Mouse (Mus musculus) neural tube, embryonic 14.5 days (tissue): ENCODE results near the gene Pard3b. TPM values are rescaled to one million over a fixed set of nuclear protein-coding genes. Genes with fewer than 3 reads are reported as not detected.
A peak's percentile ranks its signal among the peaks of the same experiment; 100 is the strongest.

Experiments
- ATAC-seq: fragments of 200-750 bp; cut with Nextera tagmentation; 2 replicates; pipeline ENCODE4 v1.8.0; 2017; ENCODE audit warnings: low read depth, mild to moderate bottlenecking, moderate TSS enrichment, moderate library complexity
- H3K27ac ChIP-seq: fragments of 300-500 bp; sonication (generic); 2 replicates; pipeline ENCODE4 v1.5.1; 2014; ENCODE audit warnings: low read depth, mild to moderate bottlenecking, control low read depth, low read length, moderate library complexity, mixed read lengths
- H3K27me3 ChIP-seq: fragments of 300-500 bp; sonication (generic); 2 replicates; pipeline ENCODE4 v1.6.1; 2014; ENCODE audit warnings: low read length; ENCODE audit not compliant: control insufficient read depth, insufficient read depth
- H3K36me3 ChIP-seq: fragments of 300-500 bp; sonication (generic); 2 replicates; pipeline ENCODE4 v1.6.1; 2014; ENCODE audit warnings: low read length, mixed read lengths; ENCODE audit not compliant: control insufficient read depth, insufficient read depth
- H3K4me1 ChIP-seq: fragments of 300-500 bp; sonication (generic); 2 replicates; pipeline ENCODE4 v1.6.1; 2014; ENCODE audit warnings: low read length; ENCODE audit not compliant: control insufficient read depth, insufficient read depth
- H3K4me2 ChIP-seq: fragments of 300-500 bp; sonication (generic); 2 replicates; pipeline ENCODE4 v1.6.1; 2014; ENCODE audit warnings: mild to moderate bottlenecking, low read depth, low read length, control low read depth
- H3K4me3 ChIP-seq: fragments of 300-500 bp; sonication (generic); 2 replicates; pipeline ENCODE4 v1.5.1; 2014; ENCODE audit warnings: low read depth, low read length, control low read depth, mixed read lengths
- H3K9ac ChIP-seq: fragments of 300-500 bp; sonication (generic); replicated peaks from 2 replicates; pipeline ENCODE4 v1.6.1; 2014; ENCODE audit warnings: low read depth, mild to moderate bottlenecking, control low read depth, low read length, mixed read lengths
- H3K9me3 ChIP-seq: fragments of 300-500 bp; sonication (generic); 2 replicates; pipeline ENCODE4 v1.6.1; 2016; ENCODE audit warnings: low read length; ENCODE audit not compliant: control insufficient read depth
- WGBS: fragments of 180-500 bp; shearing (Covaris S2); extraction: QIAGEN DNeasy Blood & Tissue Kit; methylation state at CpG from one replicate; pipeline ENCODE4 v1.1.7; 2014; 5-methylcytosine and 5-hydroxymethylcytosine counted together
- polyA plus RNA-seq: library from polyadenylated mRNA; unstranded; fragments of >200 nt; fragmentation: Nextera tagmentation; extraction: Ambion mirVana; gene quantifications from 2 replicates; pipeline ENCODE4 v1.2.1, GENCODE M21; 2014

Pard3b gene
- polyA plus RNA-seq, 1 experiment from 2014 or later = 9.9 TPM

DNA sequence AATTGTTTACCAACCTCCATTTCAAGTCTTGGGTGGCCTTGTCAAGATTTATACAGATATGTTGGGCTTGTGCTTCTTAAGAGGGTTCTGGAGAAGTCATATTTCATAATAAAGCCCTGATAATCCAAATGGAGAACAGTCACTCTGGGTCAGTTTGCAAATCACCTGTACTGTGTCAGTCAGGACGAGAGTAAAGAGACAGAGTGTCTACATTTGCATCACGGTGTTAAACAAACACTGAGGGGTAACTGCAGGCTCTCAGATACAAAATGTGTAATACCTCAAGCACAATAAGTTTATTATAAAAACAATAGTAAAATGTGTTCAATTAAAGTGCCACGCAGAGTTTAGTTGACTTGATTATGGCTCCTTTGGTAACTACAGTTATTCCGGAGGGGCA, 91.0 kb downstream of the Pard3b start:
- 73% methylated on average over 4 of the region's 4 CpGs for WGBS
- H3K27me3 ChIP-seq = no peaks in the 10 kb centered on the region
- no peak overlapping the region for H3K4me2 ChIP-seq
- H3K9ac ChIP-seq = no peak overlapping the region
- no peaks in the 10 kb centered on the region for H3K36me3 ChIP-seq
- H3K27ac ChIP-seq = no peak overlapping the region
- ATAC-seq = no peak
- H3K4me1 ChIP-seq = no peaks in the 10 kb centered on the region
- H3K4me3 ChIP-seq = no peak overlapping the region
- H3K9me3 ChIP-seq = no peaks in the 10 kb centered on the region; the same call in 1 of the 2 replicates

DNA sequence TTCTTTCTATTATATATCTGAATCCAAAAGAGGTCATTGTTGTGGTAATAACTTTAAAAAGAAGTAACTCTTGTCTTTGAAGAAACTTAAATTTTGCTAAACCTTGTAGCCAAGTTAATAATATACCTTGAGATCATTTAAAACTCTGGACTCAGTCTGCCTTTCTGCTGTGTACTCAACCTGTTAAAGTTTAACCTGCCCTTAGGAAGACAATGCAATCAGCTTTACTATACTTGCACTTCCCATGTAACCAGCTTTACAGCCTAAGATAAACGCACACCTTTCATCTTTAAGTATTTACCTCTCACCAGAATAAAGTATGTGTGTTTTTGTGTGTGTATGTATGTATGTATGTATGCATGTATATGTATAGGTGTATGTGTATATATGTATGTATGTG, 97.9 kb downstream of the Pard3b start:
- Histone ChIP-seq H3K27me3 (no peaks in the 10 kb centered on the region), H3K4me2 (no peak overlapping the region), H3K27ac (no peak overlapping the region), H3K9ac (no peak overlapping the region), H3K9me3 (no peaks in the 10 kb centered on the region), H3K4me1 (no peaks in the 10 kb centered on the region), H3K4me3 (no peak overlapping the region), H3K36me3 (no peaks in the 10 kb centered on the region)
- 72% methylated on average over 1 of the region's 1 CpGs for WGBS
- no peak for ATAC-seq

GRCm38 (mm10) chr1:61742831-61743230, 104.2 kb downstream of the Pard3b start:
- no peaks in the 10 kb centered on the region for H3K36me3 ChIP-seq
- no peak overlapping the region for H3K4me3 ChIP-seq

GRCm38 (mm10) chr1:61747481-61747880, 108.9 kb downstream of the Pard3b start:
- no peaks in the 10 kb centered on the region for H3K9me3 ChIP-seq
- no peaks in the 10 kb centered on the region for H3K4me1 ChIP-seq
- no peaks in the 10 kb centered on the region for H3K27me3 ChIP-seq
- no peak overlapping the region for H3K27ac ChIP-seq
- no peak overlapping the region for H3K4me2 ChIP-seq
- ATAC-seq = no peak
- H3K4me3 ChIP-seq = no peak overlapping the region
- no peak overlapping the region for H3K9ac ChIP-seq
- H3K36me3 ChIP-seq = no peaks in the 10 kb centered on the region

More at GRCm38 (mm10) chr1:61742831-61743230, 104.2 kb downstream of the Pard3b start:
- Histone ChIP-seq H3K4me1 (no peaks in the 10 kb centered on the region), H3K9ac (no peak overlapping the region), H3K9me3 (no peaks in the 10 kb centered on the region), H3K4me2 (no peak overlapping the region), H3K27ac (no peak overlapping the region), H3K27me3 (no peaks in the 10 kb centered on the region)
- ATAC-seq = no peak

- 98% methylated on average over 1 of the region's 1 CpGs for WGBS
- H3K27me3 ChIP-seq = no peaks in the 10 kb centered on the region
- ATAC-seq = no peak
Measured at GRCm38 (mm10) chr1:61751008-61751407, 112.4 kb downstream of the Pard3b start.

GRCm38 (mm10) chr1:61756771-61757170, 118.1 kb downstream of the Pard3b start:
- Histone ChIP-seq H3K27me3 (no peaks in the 10 kb centered on the region), H3K36me3 (no peaks in the 10 kb centered on the region), H3K9ac (no peak overlapping the region), H3K4me3 (no peak overlapping the region), H3K27ac (no peak overlapping the region), H3K4me1 (no peaks in the 10 kb centered on the region), H3K9me3 (no peaks in the 10 kb centered on the region), H3K4me2 (no peak overlapping the region)
- ATAC-seq = no peak
- WGBS = 75% methylated on average over 1 of the region's 1 CpGs

More at GRCm38 (mm10) chr1:61751008-61751407, 112.4 kb downstream of the Pard3b start:
- Histone ChIP-seq H3K4me3 (no peak overlapping the region), H3K4me2 (no peak overlapping the region), H3K9ac (no peak overlapping the region), H3K27ac (no peak overlapping the region), H3K9me3 (no peaks in the 10 kb centered on the region), H3K36me3 (no peaks in the 10 kb centered on the region), H3K4me1 (no peaks in the 10 kb centered on the region)

- peak; percentile 66; the same call in 1 of the 2 replicates for ATAC-seq
- Histone ChIP-seq H3K4me2 (no peak overlapping the region), H3K9ac (no peak overlapping the region), H3K9me3 (no peaks in the 10 kb centered on the region), H3K36me3 (no peaks in the 10 kb centered on the region), H3K4me1 (no peaks in the 10 kb centered on the region), H3K27ac (no peak overlapping the region), H3K4me3 (no peak overlapping the region), H3K27me3 (no peaks in the 10 kb centered on the region)
Measured at GRCm38 (mm10) chr1:61771213-61771612, 132.6 kb downstream of the Pard3b start.

GRCm38 (mm10) chr1:61778731-61779130, 140.1 kb downstream of the Pard3b start:
- no peak for ATAC-seq
- Histone ChIP-seq H3K9me3 (no peaks in the 10 kb centered on the region), H3K4me3 (no peak overlapping the region), H3K27ac (no peak overlapping the region), H3K9ac (no peak overlapping the region), H3K4me1 (no peaks in the 10 kb centered on the region), H3K27me3 (no peaks in the 10 kb centered on the region), H3K4me2 (no peak overlapping the region), H3K36me3 (no peaks in the 10 kb centered on the region)

DNA sequence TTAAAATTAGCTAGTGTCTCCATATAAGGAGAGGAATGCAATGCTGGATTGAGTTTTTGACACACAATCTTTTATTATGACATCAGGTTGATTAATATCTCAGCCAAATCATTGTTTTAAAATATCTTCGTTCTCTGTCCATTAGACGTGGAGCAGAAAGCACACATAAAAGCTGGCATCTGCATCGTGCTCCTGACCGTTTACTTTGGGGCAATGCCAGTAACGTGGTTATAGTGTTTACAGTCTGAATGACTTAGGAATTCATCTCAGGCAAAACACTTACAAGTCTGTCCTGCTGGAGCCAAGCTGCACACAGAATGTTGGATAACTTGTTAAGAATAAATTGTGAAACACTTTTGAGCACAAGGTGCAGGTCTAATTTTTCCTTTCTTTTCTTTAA, 141.3 kb downstream of the Pard3b start:
- Histone ChIP-seq H3K9me3 (no peaks in the 10 kb centered on the region), H3K9ac (no peak overlapping the region), H3K27ac (no peak overlapping the region), H3K4me1 (no peaks in the 10 kb centered on the region), H3K4me3 (no peak overlapping the region), H3K4me2 (no peak overlapping the region), H3K36me3 (no peaks in the 10 kb centered on the region), H3K27me3 (no peaks in the 10 kb centered on the region)
- ATAC-seq = no peak
- WGBS = 51% methylated on average over 5 of the region's 5 CpGs

- ATAC-seq = no peak
- no peaks in the 10 kb centered on the region for H3K4me1 ChIP-seq
- no peak overlapping the region for H3K4me2 ChIP-seq
- H3K36me3 ChIP-seq = no peaks in the 10 kb centered on the region
- WGBS = 55% methylated on average over 5 of the region's 5 CpGs
- H3K27ac ChIP-seq = no peak overlapping the region
- no peak overlapping the region for H3K9ac ChIP-seq
- H3K9me3 ChIP-seq = no peaks in the 10 kb centered on the region
- H3K4me3 ChIP-seq = no peak overlapping the region
- H3K27me3 ChIP-seq = no peaks in the 10 kb centered on the region
Measured at GRCm38 (mm10) chr1:61796296-61796695, 157.7 kb downstream of the Pard3b start.
